Mouse (Mus musculus): ENCODE measurements around the gene Olfr371.

The Olfr371 gene

DNA sequence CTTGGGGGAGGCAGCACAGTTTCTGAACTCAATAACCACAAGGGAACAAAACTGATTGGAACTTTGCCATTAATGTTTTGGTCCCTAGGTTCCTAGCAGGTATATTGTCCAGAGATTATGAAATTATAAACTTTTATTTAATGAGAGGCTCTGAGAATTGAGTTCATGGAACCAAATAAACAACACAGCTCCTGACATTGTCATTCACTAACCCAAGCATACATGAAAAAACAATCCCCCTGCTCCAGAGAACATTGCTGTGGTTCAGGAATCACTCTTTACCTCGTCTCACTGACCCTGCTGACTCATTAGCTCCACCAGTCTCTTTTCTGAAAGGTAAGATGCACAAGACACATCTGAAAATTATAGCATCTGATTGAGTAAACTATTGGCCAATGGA is at the start of gene Olfr371:
TSS of gene Olfr371 (plus strand) at position 301 of the 400 bp plus-strand sequence.
- DNase-seq (ENCODE audit: low spot score) = no peak

GRCm38 (mm10) chr8:85192346-85192745 is 33.4 kb upstream of the Olfr371 start:
- DNase-seq (ENCODE audit: low spot score) = no peak

DNA sequence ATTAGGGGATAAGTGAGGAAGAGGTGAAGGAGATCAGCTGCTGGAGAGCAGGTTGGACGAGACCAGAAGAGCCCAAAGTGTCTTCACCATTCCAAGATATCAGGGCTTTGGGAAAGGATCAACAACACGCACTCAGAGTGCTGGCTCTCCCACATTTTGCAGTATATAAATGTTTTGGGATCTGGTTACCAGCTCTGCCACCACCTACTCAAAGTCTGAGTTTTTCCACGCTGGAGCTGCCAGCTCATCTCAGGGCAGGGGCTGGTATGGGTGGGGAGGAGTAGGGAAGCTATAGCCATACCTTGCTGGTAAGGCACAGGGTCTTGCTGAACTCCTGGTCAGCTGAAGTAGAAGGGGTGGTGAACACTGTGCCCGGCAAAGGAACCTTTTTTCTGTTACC is 5.6 kb upstream of the Olfr371 start:
- DNase-seq (ENCODE audit: low spot score) = no peak

DNA sequence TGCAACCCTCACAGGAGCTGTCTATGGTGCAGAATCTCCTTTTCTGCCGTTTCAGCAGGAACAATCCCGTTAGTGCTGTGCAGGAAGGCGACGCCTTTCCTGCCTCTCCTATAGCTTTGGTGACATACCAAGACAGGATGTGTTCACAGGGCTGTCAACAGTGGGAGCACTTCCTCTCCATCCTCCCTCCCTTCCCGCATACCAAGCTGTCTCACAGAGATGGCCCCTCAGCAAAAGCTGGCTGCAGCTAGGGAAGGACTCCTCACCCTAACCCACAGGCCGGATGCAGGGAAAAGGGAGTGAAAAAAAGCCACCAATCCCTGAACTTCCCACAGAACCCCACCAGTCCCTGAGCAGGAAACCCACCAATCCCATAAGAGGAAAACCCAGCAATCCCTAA is 4.8 kb upstream of the Olfr371 start:
- DNase-seq (ENCODE audit: low spot score) = peak; percentile 11

GRCm38 (mm10) chr8:85227297-85227696 is 1.5 kb downstream of the Olfr371 start:
- DNase-seq (ENCODE audit: low spot score) = no peak

Data from yolk sac, embryonic 10.5 days (tissue).